Mouse (Mus musculus) cortical plate, adult 2 months (tissue): ENCODE measurements around the gene Slc25a48.

Source experiments
- CTCF ChIP-seq: fragments of 200-500 bp; IDR thresholded peaks from 2 replicates; pipeline ENCODE4 v1.5.1; 2011; ENCODE audit warnings: mild to moderate bottlenecking, control low read depth, low read length; ENCODE audit not compliant: insufficient read depth; ENCODE audit errors: extremely low read depth
- POLR2A ChIP-seq: fragments of 200-500 bp; IDR thresholded peaks from 2 replicates; pipeline ENCODE4 v1.6.1; 2011; ENCODE audit warnings: mild to moderate bottlenecking, low read length, control low read depth; ENCODE audit not compliant: insufficient read depth; ENCODE audit errors: extremely low read depth

GRCm38 (mm10) chr13:56425931-56426330, 12.2 kb upstream of the Slc25a48 start:
- TF ChIP-seq POLR2A (no peak), CTCF (no peak)
